Mouse (Mus musculus) testis, adult 2 months (tissue): Measurements from ENCODE around the gene Ptpn18.

Source experiments
- CTCF ChIP-seq: fragments of 200-500 bp; IDR thresholded peaks from 2 replicates; pipeline ENCODE4 v1.5.1; 2012; ENCODE audit warnings: low read depth, mild to moderate bottlenecking, inconsistent platforms, low read length, moderate library complexity; ENCODE audit not compliant: control insufficient read depth, insufficient read depth, insufficient replicate concordance
- POLR2A ChIP-seq: fragments of 200-500 bp; IDR thresholded peaks from 2 replicates; pipeline ENCODE4 v1.6.1; 2012; ENCODE audit warnings: low read depth, mild to moderate bottlenecking, inconsistent platforms, low read length, moderate library complexity; ENCODE audit not compliant: control insufficient read depth

DNA sequence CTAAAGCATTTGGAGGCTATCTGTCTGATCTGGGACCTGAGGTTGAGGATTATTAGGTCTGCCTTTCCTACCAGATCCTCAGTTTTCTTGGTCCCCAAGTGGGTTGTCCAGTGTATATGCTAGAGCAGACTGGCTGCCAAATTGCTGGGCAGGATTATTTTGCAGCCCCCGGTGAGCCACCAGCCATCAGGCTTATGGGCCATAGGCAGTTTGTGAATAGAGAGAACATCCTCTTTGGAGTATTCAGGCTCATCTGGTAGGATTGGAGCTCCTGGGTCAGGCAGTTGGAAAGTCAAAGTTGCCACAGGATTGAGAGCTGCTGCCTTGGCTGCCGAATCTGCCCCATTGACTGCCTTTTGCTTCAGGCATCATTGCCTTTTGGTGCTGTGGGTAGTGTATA is 31.1 kb upstream of the Ptpn18 start:
- TF ChIP-seq CTCF (no peak), POLR2A (no peak)
